Mouse (Mus musculus) urinary bladder, postnatal 25 days (tissue): ENCODE results near the gene Tmem63b.

Source experiments
- DNase-seq: peaks from one replicate; pipeline ENCODE4 v3.0.0; 2022; ENCODE audit warnings: low spot score

Gene Tmem63b

DNA sequence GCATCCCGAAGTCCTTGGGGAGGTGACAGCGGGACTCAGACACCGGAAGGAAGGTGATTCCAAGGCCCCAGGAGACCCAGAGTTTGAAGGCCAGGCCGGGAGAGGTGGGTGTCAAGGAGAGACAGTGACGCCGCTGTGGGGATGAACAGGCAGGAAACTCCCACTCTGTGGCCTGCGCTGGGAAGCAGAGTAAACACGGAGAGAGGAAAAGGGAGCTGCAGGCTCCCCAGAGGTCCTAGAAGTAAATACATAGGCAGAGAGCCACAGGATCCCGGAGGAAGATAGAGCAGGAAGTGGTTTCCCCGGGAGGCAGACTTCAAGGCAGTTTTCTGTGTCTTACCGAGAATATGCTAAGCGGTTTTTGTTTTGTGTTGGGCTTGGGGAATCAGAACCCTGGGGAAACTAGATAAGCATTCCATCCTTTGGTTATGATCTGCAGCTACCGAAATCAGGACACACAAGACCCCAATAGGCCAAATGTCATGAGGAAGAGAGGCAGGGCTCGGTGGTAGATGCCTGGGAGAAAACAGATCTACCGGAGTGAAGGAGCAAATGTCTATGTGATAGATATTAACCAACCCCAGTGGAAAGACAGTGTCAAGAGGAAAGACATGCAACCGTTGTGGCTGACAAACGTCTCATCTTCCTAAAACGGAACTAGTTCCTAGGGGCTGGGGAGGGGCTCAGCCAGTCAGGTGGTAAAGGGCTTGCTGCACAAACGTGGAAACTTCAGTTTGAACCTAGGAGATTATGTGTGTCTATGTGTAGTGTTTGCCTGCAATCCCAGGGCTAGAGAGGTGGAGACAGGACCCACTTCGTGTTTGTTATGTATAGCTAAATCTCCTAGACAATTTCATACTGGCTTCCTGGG is 67.1 kb downstream of the Tmem63b start:
- DNase-seq = no peak

DNA sequence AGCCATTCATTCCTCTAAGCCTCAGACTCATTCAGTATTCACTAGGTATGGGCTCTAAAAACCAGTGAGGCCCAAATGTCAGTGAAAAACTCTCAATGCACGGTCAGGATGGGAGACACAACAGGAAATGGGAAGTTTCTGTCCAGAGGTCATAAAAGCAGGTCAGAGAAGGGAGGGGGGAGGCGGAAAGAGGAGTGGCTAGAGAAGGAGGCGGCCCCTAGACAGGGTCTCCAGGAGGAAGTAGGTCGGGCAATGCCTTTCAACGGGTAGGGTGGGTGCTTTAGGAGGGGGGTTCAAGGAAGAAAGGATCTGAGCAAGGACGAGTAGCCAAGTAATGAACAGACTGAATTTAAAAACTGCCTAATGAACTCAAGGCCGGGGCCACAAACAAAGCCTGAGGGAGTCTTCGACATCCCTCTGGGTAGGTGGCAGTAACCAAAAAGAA is 67.7 kb downstream of the Tmem63b start:
- DNase-seq = no peak

DNA sequence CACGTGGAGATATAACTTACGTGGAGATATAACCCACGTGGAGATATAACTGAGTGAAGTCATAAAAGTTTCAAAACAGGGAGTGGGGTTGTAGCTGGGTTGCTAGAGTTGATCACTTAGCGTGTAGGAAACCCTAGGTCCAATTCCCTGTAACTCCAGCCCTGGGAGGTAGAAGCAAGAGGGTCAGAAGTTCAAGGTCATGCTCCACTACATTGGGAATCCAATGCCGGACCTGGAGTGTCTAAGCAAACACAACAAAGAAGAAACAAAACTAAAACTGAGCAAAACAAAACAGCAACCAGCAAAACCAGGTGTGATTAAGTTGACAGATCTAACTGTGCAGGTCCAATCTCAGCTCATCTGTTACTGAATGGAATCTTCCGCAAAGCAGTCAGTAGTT is 69.0 kb downstream of the Tmem63b start:
- no peak for DNase-seq

DNA sequence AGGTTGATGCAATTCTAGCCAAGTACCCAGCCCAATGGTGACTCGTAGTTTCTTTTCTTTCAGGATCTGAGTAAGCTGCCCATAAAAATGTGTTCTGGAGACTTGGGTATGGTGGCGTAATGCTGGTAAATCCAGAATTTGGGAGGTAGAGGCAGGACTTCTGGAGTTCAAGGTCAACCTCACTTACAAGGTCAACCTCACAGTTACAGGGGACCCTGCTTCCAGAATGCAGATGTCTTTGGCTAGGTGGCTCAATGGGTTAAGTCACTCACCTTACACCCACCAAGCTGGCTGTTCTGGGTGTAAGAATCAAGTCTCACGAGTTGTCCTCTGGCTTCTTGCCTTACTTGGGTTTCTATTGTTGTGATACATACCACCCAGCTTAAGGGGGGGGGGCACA is 70.0 kb downstream of the Tmem63b start:
- no peak for DNase-seq

DNA sequence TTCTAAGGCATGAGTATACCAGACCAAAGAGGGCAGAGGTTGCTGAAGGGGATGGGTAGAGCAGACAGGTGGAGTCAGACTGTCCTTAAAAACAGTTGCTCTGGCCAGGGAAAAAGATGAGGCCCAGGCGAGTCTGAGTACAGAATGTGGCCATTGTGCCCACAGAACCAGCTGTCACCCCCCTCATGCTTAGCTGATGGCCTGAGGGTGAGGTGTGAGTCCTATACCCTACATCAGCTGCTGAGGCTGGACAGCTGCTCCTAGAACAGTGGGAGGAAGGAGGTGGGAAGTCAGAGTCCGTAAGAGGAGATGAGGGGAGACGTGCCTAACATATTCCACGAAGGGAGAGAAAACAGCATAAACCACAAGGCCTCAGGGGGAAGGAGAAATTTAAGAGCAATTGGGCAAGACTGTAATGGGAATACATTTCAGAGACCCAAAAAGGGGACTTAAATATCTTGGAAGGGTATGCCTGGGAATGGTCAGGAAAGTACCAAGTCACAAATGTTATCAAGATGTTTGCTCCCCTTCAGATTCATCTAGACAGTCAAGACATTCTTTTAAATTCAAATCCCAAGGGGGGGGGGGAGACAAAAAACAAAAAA is 70.6 kb downstream of the Tmem63b start:
- no peak for DNase-seq

DNA sequence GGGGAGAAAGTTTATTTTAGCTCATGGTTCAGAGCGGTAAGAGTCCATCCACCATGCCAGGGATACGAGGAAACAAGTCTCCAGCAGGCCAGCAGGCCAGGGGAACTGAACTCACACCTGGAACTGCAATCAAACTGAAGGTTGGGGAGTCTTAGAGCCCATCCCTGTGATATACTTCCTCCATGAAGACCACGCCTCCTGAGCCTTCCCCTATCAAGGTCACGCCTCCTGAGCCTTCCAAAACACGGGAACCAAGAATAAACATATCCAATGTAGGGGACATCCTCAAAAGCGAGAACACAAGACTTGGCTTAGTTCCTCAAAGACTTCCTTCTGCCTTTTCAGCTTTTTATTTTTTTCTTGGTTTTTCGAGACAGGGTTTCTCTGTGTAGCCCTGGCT is 73.8 kb downstream of the Tmem63b start:
- no peak for DNase-seq

DNA sequence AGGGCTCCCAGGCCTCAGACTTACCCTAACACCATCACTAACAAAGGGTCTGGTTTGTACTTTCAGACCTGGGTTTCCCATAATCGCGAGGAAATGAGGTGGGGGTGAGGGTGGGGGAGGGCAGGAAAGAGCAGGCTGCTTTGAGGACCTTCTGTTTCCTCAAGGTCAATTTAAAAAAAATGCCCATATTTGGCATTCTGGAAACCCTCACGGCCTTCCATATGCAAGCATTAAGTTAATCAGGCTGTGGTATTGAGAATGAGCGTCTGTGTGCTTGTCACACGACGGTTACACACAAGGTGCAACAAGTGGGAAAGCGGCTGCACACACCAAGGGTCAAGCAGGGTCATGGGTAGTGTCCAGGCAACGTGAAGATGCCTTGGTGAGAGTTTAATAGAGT is 74.7 kb downstream of the Tmem63b start:
- no peak for DNase-seq
